Mouse (Mus musculus): ENCODE data around the gene Agmo.

DNA sequence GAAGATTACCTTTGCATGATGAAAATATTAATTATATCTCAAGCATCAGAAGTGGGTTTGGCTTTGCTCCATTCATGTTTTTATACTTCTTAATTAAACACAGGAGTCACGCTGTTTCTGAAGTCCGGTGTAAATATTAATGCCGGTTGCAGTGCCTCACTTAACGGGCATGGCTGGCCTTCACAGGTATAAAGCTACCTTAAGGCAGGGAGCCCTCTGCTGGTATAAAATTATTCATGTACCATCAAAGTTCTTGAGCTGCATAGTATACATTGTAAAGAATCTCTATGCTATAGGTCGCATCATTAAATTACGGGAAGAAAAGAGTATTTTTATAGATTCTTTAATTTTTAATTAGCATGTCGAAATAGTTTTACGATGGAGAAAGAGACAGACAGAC, 341.3 kb downstream of the Agmo start:
- TF ChIP-seq CTCF (IDR thresholded peaks at IDR 0.05; ENCODE audit: control insufficient read depth, insufficient read depth, insufficient replicate concordance, low read depth, low read length) (no peak), POLR2A (IDR thresholded peaks at IDR 0.05; ENCODE audit: control insufficient read depth, low read depth, low read length) (no peak)

Measured in testis, adult 2 months (tissue).